Mouse (Mus musculus): ENCODE results near the gene Skp1a. TPM values are rescaled to one million over a fixed set of nuclear protein-coding genes. Genes with fewer than 3 reads are reported as not detected.
A peak's percentile ranks its signal among the peaks of the same experiment; 100 is the strongest.

Skp1a gene
- polyA plus RNA-seq, 1 experiment from 2014 or later = 1,003 TPM

GRCm38 (mm10) chr11:52227053-52227452, 4.7 kb upstream of the Skp1a start:
- no peak overlapping the region for H3K9ac ChIP-seq (ENCODE audit: low read depth, low read length)
- no peak overlapping the region for H3K4me2 ChIP-seq (ENCODE audit: low read length)
- 67% methylated on average over 3 of the region's 3 CpGs for WGBS
- no peak overlapping the region for H3K27ac ChIP-seq (ENCODE audit: low read depth, low read length)
- no peaks in the 10 kb centered on the region for H3K27me3 ChIP-seq (replicated peaks; ENCODE audit: control insufficient read depth, insufficient read depth, low read length)
- no peaks in the 10 kb centered on the region; the same call in 1 of the 2 replicates for H3K4me1 ChIP-seq (ENCODE audit: control insufficient read depth, insufficient read depth, low read depth, low read length)
- no peak overlapping the region for H3K4me3 ChIP-seq (ENCODE audit: low read length)
- H3K9me3 ChIP-seq (ENCODE audit: control insufficient read depth, low read length) = no peaks in the 10 kb centered on the region
- no peaks in the 10 kb centered on the region for H3K36me3 ChIP-seq (ENCODE audit: control insufficient read depth, insufficient read depth, low read length)
- ATAC-seq = no peak

GRCm38 (mm10) chr11:52227466-52228226, 4.1 kb upstream of the Skp1a start:
- no peak overlapping the region for H3K27ac ChIP-seq (ENCODE audit: low read depth, low read length)
- H3K27me3 ChIP-seq (replicated peaks; ENCODE audit: control insufficient read depth, insufficient read depth, low read length) = no peaks in the 10 kb centered on the region
- no peaks in the 10 kb centered on the region for H3K9me3 ChIP-seq (ENCODE audit: control insufficient read depth, low read length)
- no peaks in the 10 kb centered on the region; the same call in 1 of the 2 replicates for H3K4me1 ChIP-seq (ENCODE audit: control insufficient read depth, insufficient read depth, low read depth, low read length)
- H3K36me3 ChIP-seq (ENCODE audit: control insufficient read depth, insufficient read depth, low read length) = no peaks in the 10 kb centered on the region
- H3K4me2 ChIP-seq (ENCODE audit: low read length) = no peak overlapping the region
- no peak overlapping the region for H3K9ac ChIP-seq (ENCODE audit: low read depth, low read length)
- ATAC-seq = no peak
- no peak overlapping the region for H3K4me3 ChIP-seq (ENCODE audit: low read length)
- 81% methylated on average over 13 of the region's 13 CpGs for WGBS

- 86% methylated on average over 7 of the region's 7 CpGs for WGBS
- Histone ChIP-seq H3K4me1 (ENCODE audit: control insufficient read depth, insufficient read depth, low read depth, low read length) (peaks cover 9% of the 10 kb centered on the region), H3K27ac (ENCODE audit: low read depth, low read length) (no peak overlapping the region), H3K4me3 (ENCODE audit: low read length) (no peak overlapping the region), H3K36me3 (ENCODE audit: control insufficient read depth, insufficient read depth, low read length) (no peaks in the 10 kb centered on the region), H3K9ac (ENCODE audit: low read depth, low read length) (no peak overlapping the region), H3K4me2 (ENCODE audit: low read length) (no peak overlapping the region), H3K9me3 (ENCODE audit: control insufficient read depth, low read length) (no peaks in the 10 kb centered on the region), H3K27me3 (replicated peaks; ENCODE audit: control insufficient read depth, insufficient read depth, low read length) (no peaks in the 10 kb centered on the region)
- ATAC-seq = no peak
Measured at GRCm38 (mm10) chr11:52228722-52229448, 2.9 kb upstream of the Skp1a start.

DNA sequence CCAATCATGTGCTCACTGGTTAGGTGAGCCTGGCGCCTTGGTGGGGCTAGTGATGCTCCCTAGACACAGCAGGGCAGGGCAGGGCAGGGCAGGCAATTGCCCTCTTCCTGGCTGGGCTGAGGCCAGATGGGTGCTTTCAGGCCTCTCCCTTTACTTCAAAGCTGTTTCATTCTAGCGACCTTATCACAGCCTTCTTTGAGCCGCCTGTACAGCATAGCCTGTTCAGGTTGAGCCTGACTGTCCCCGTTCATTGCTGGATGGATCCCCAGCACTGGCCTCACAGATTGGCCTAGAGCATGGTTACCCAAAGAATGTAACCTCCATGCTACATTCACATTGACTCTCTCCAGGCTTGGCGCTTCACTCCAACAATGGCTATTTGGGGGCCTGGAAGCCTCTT, 1.1 kb upstream of the Skp1a start:
- H3K4me3 ChIP-seq (ENCODE audit: low read length) = peak overlapping the region; percentile 89
- H3K4me2 ChIP-seq (ENCODE audit: low read length) = peak overlapping the region; percentile 65
- peak overlapping the region; percentile 41; the same call in 1 of the 2 replicates for H3K9ac ChIP-seq (ENCODE audit: low read depth, low read length)
- H3K27me3 ChIP-seq (replicated peaks; ENCODE audit: control insufficient read depth, insufficient read depth, low read length) = no peaks in the 10 kb centered on the region
- no peaks in the 10 kb centered on the region for H3K36me3 ChIP-seq (ENCODE audit: control insufficient read depth, insufficient read depth, low read length)
- no peaks in the 10 kb centered on the region for H3K9me3 ChIP-seq (ENCODE audit: control insufficient read depth, low read length)
- 66% methylated on average over 5 of the region's 5 CpGs for WGBS
- peaks cover 9% of the 10 kb centered on the region for H3K4me1 ChIP-seq (ENCODE audit: control insufficient read depth, insufficient read depth, low read depth, low read length)
- no peak overlapping the region; the same call in 1 of the 2 replicates for H3K27ac ChIP-seq (ENCODE audit: low read depth, low read length)
- ATAC-seq = no peak

DNA sequence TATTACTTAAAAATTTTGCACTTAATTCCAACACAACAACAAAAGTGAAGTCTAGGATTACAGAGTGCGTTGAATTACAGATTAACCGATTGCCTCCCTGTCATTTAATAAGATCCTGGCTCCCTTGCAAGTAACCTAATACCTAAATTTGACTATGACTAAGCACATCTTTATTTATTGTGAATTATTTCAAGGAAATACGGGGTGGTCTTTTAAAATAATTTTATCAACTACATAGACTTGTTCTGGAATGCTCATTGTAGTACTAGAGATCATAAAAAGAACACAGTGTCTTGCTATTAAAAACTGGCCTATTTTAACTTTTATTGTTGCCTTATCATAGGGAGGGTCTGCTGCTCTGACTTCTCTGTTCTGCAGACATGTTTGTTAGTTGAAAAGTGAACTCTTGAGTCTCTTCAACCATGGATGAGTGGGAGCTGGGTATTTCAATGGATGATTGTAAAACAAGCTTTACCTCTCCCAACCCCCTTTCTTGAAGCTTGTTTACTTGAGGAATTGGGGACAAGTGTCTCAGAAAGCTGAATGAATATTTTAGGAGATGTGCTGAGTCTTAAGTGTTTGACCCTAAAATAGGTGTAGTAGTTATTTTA, 1.4 kb downstream of the Skp1a start:
- no peaks in the 10 kb centered on the region for H3K9me3 ChIP-seq (ENCODE audit: control insufficient read depth, low read length)
- H3K4me3 ChIP-seq (ENCODE audit: low read length) = peak overlapping the region; percentile 89
- no peak overlapping the region for H3K9ac ChIP-seq (ENCODE audit: low read depth, low read length)
- no peak overlapping the region for H3K27ac ChIP-seq (ENCODE audit: low read depth, low read length)
- H3K36me3 ChIP-seq (ENCODE audit: control insufficient read depth, insufficient read depth, low read length) = peaks cover 3% of the 10 kb centered on the region; the same call in 1 of the 2 replicates
- no peak for ATAC-seq
- H3K4me2 ChIP-seq (ENCODE audit: low read length) = peak overlapping the region; percentile 80
- no peaks in the 10 kb centered on the region for H3K27me3 ChIP-seq (replicated peaks; ENCODE audit: control insufficient read depth, insufficient read depth, low read length)
- WGBS = 36% methylated on average over 3 of the region's 3 CpGs
- H3K4me1 ChIP-seq (ENCODE audit: control insufficient read depth, insufficient read depth, low read depth, low read length) = peaks cover 9% of the 10 kb centered on the region

- H3K9ac ChIP-seq (ENCODE audit: low read depth, low read length) = no peak overlapping the region
- no peaks in the 10 kb centered on the region for H3K9me3 ChIP-seq (ENCODE audit: control insufficient read depth, low read length)
- peak overlapping the region; percentile 80 for H3K4me2 ChIP-seq (ENCODE audit: low read length)
- no peak for ATAC-seq
- peaks cover 9% of the 10 kb centered on the region for H3K4me1 ChIP-seq (ENCODE audit: control insufficient read depth, insufficient read depth, low read depth, low read length)
- WGBS = 98% methylated on average over 1 of the region's 1 CpGs
- peaks cover 6% of the 10 kb centered on the region; the same call in 1 of the 2 replicates for H3K36me3 ChIP-seq (ENCODE audit: control insufficient read depth, insufficient read depth, low read length)
- H3K27ac ChIP-seq (ENCODE audit: low read depth, low read length) = no peak overlapping the region
- no peak overlapping the region for H3K4me3 ChIP-seq (ENCODE audit: low read length)
- H3K27me3 ChIP-seq (replicated peaks; ENCODE audit: control insufficient read depth, insufficient read depth, low read length) = no peaks in the 10 kb centered on the region
Measured at GRCm38 (mm10) chr11:52233906-52234305, 2.1 kb downstream of the Skp1a start.

DNA sequence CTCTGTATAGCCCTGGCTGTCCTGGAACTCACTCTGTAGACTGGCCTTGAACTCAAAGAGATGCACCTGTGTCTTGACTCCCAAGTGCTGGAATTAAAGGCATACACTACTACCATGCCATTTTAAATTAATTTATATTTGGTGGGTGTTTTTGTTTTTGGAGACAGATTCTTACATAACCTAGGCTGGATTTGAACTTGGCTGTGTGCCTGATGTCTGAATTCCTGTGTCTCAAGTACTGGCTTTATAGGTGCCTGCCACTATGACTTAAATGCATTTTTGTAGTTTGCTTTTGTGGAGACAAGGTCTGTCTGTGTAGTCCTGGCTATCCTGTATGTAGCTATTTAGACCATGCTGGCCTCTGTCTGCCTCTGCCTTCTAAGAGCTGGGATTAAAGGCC, 2.7 kb downstream of the Skp1a start:
- Histone ChIP-seq H3K9me3 (ENCODE audit: control insufficient read depth, low read length) (no peaks in the 10 kb centered on the region), H3K4me1 (ENCODE audit: control insufficient read depth, insufficient read depth, low read depth, low read length) (peaks cover 9% of the 10 kb centered on the region), H3K9ac (ENCODE audit: low read depth, low read length) (no peak overlapping the region), H3K36me3 (ENCODE audit: control insufficient read depth, insufficient read depth, low read length) (peaks cover 6% of the 10 kb centered on the region; the same call in 1 of the 2 replicates), H3K27me3 (replicated peaks; ENCODE audit: control insufficient read depth, insufficient read depth, low read length) (no peaks in the 10 kb centered on the region), H3K4me3 (ENCODE audit: low read length) (no peak overlapping the region), H3K4me2 (ENCODE audit: low read length) (no peak overlapping the region), H3K27ac (ENCODE audit: low read depth, low read length) (no peak overlapping the region)
- no peak for ATAC-seq

GRCm38 (mm10) chr11:52240898-52241542, 9.2 kb downstream of the Skp1a start:
- no peak overlapping the region for H3K27ac ChIP-seq (ENCODE audit: low read depth, low read length)
- 91% methylated on average over 4 of the region's 4 CpGs for WGBS
- H3K4me3 ChIP-seq (ENCODE audit: low read length) = no peak overlapping the region
- H3K27me3 ChIP-seq (replicated peaks; ENCODE audit: control insufficient read depth, insufficient read depth, low read length) = no peaks in the 10 kb centered on the region
- ATAC-seq = no peak
- no peak overlapping the region for H3K9ac ChIP-seq (ENCODE audit: low read depth, low read length)
- no peak overlapping the region for H3K4me2 ChIP-seq (ENCODE audit: low read length)
- peaks cover 9% of the 10 kb centered on the region; the same call in 1 of the 2 replicates for H3K36me3 ChIP-seq (ENCODE audit: control insufficient read depth, insufficient read depth, low read length)
- no peaks in the 10 kb centered on the region for H3K9me3 ChIP-seq (ENCODE audit: control insufficient read depth, low read length)
- H3K4me1 ChIP-seq (ENCODE audit: control insufficient read depth, insufficient read depth, low read depth, low read length) = no peaks in the 10 kb centered on the region

All from hindbrain, embryonic 16.5 days (tissue).